Mouse (Mus musculus) E14TG2a.4 (cell line): Measurements from ENCODE around the gene Cds2.

ENCODE experiments used
- CTCF ChIP-seq: conservative IDR thresholded peaks from 2 replicates; pipeline ENCODE4 v1.5.1; 2014; ENCODE audit warnings: low read length
- POU5F1 ChIP-seq: IDR thresholded peaks from 2 replicates; pipeline ENCODE4 v1.6.1; 2014; ENCODE audit warnings: low read length, borderline replicate concordance

DNA sequence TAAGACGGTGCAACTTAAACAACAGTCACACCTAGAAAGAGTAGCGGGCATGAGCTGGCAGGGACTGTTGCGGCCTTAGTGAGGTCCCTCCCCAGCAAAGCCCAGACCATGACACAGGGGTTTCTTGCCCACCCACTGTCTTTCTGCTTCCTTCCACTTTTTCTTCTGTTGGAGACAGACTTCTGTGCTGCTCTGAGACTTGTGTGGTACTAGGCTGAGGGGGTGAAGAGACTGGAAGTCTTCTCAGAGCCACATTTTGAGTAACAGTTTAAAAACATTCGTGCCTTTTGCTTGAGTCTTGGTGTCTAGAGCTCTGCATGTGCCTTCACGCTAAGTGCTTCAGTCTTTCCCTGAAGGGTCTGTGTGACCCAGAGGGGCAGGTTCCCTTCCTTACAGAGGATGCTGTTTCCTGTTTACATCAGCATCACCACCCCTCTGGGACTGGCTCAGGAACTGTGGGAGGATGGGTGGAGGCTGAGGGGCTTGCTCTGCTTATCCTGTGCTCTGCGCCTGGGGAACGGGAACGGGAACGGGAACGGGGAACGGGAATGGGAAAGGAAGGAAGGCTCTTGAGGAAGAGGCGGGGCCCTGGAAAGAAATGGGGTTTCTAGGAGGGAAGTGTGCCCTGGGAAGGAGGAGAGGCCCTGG lies 21.7 kb downstream of the Cds2 start:
- TF ChIP-seq CTCF: no peak
- no peak for TF ChIP-seq POU5F1
